Mouse (Mus musculus): ENCODE results near the gene Gm49393.

Gm49393 gene

GRCm38 (mm10) chr13:60842703-60843102, 92.7 kb downstream of the Gm49393 start:
- no peak for DNase-seq (ENCODE audit: low read depth, low spot score)
- Histone ChIP-seq H3K36me3 (ENCODE audit: control insufficient read depth, insufficient read depth, low read length, poor library complexity, severe bottlenecking) (no peaks in the 10 kb centered on the region), H3K27me3 (ENCODE audit: control insufficient read depth, insufficient read depth, low read length, poor library complexity, severe bottlenecking) (no peaks in the 10 kb centered on the region)

- H3K36me3 ChIP-seq (ENCODE audit: control insufficient read depth, insufficient read depth, low read length, poor library complexity, severe bottlenecking) = no peaks in the 10 kb centered on the region
- H3K27me3 ChIP-seq (ENCODE audit: control insufficient read depth, insufficient read depth, low read length, poor library complexity, severe bottlenecking) = no peaks in the 10 kb centered on the region
- DNase-seq (ENCODE audit: low read depth, low spot score) = no peak
Observed at GRCm38 (mm10) chr13:60839353-60839902, 96.0 kb downstream of the Gm49393 start.

- Histone ChIP-seq H3K27me3 (ENCODE audit: control insufficient read depth, insufficient read depth, low read length, poor library complexity, severe bottlenecking) (no peaks in the 10 kb centered on the region), H3K36me3 (ENCODE audit: control insufficient read depth, insufficient read depth, low read length, poor library complexity, severe bottlenecking) (no peaks in the 10 kb centered on the region)
- DNase-seq (ENCODE audit: low read depth, low spot score) = no peak
Observed at GRCm38 (mm10) chr13:60826052-60826451, 109.3 kb downstream of the Gm49393 start.

- no peak for DNase-seq (ENCODE audit: low read depth, low spot score)
- no peaks in the 10 kb centered on the region for H3K27me3 ChIP-seq (ENCODE audit: control insufficient read depth, insufficient read depth, low read length, poor library complexity, severe bottlenecking)
Observed at GRCm38 (mm10) chr13:60820486-60821175, 114.8 kb downstream of the Gm49393 start.

GRCm38 (mm10) chr13:60819469-60819868, 115.9 kb downstream of the Gm49393 start:
- Histone ChIP-seq H3K27me3 (ENCODE audit: control insufficient read depth, insufficient read depth, low read length, poor library complexity, severe bottlenecking) (no peaks in the 10 kb centered on the region), H3K36me3 (ENCODE audit: control insufficient read depth, insufficient read depth, low read length, poor library complexity, severe bottlenecking) (no peaks in the 10 kb centered on the region)
- DNase-seq (ENCODE audit: low read depth, low spot score) = no peak

More at GRCm38 (mm10) chr13:60820486-60821175, 114.8 kb downstream of the Gm49393 start:
- H3K36me3 ChIP-seq (ENCODE audit: control insufficient read depth, insufficient read depth, low read length, poor library complexity, severe bottlenecking) = no peaks in the 10 kb centered on the region

GRCm38 (mm10) chr13:60813722-60814121, 121.7 kb downstream of the Gm49393 start:
- H3K36me3 ChIP-seq (ENCODE audit: control insufficient read depth, insufficient read depth, low read length, poor library complexity, severe bottlenecking) = no peaks in the 10 kb centered on the region
- H3K27me3 ChIP-seq (ENCODE audit: control insufficient read depth, insufficient read depth, low read length, poor library complexity, severe bottlenecking) = no peaks in the 10 kb centered on the region
- no peak for DNase-seq (ENCODE audit: low read depth, low spot score)

- DNase-seq (ENCODE audit: low read depth, low spot score) = no peak
- H3K27me3 ChIP-seq (ENCODE audit: control insufficient read depth, insufficient read depth, low read length, poor library complexity, severe bottlenecking) = no peaks in the 10 kb centered on the region
Observed at GRCm38 (mm10) chr13:60812768-60813167, 122.6 kb downstream of the Gm49393 start.

GRCm38 (mm10) chr13:60809690-60810089, 125.7 kb downstream of the Gm49393 start:
- H3K27me3 ChIP-seq (ENCODE audit: control insufficient read depth, insufficient read depth, low read length, poor library complexity, severe bottlenecking) = no peaks in the 10 kb centered on the region
- DNase-seq (ENCODE audit: low read depth, low spot score) = no peak
- H3K36me3 ChIP-seq (ENCODE audit: control insufficient read depth, insufficient read depth, low read length, poor library complexity, severe bottlenecking) = no peaks in the 10 kb centered on the region

More at GRCm38 (mm10) chr13:60812768-60813167, 122.6 kb downstream of the Gm49393 start:
- no peaks in the 10 kb centered on the region for H3K36me3 ChIP-seq (ENCODE audit: control insufficient read depth, insufficient read depth, low read length, poor library complexity, severe bottlenecking)

Measured in splenic B cell, adult 2 months (primary cell).